Mouse (Mus musculus): ENCODE measurements at regions not wholly inside any gene's neighbourhood (a gene's known extent, or its start where the extent isn't known, plus 50 kb on each side); places are given as distances from the start of the nearest gene placed in this dataset.
A peak's percentile ranks its signal among the peaks of the same experiment; 100 is the strongest.

DNA sequence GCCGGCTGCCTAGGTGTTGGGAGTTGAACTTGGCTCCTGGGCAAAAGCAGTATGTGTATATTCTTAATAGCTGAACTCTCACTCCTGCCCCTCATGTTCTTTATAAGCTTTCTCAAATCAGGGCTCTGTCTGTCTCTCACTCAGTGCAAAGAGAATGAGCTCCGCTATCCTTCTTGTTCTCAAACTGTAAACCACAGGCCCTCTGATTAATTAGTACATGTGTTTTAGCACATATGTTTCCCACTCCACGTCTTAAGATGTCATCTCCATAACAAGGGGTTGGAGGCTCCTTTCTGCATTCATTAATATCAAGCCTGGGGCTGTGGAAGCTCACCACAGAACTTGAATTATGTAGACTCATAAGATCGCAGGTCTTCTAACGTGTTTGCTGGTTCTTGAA, 104.7 kb downstream of the Nsun3 start:
- H3K4me3 ChIP-seq (ENCODE audit: low read depth, low read length), result no peak overlapping the region
- ATAC-seq (peak; percentile 50), DNase-seq (ENCODE audit: low spot score) (peak; percentile 73)
- H3K36me3 ChIP-seq (ENCODE audit: control insufficient read depth, insufficient read depth, low read length), result no peaks in the 10 kb centered on the region
- no peaks in the 10 kb centered on the region for H3K27me3 ChIP-seq (replicated peaks; ENCODE audit: control insufficient read depth, insufficient read depth, low read length)
- H3K9me3 ChIP-seq (replicated peaks; ENCODE audit: control insufficient read depth, low read length), result no peaks in the 10 kb centered on the region
- H3K4me2 ChIP-seq (ENCODE audit: low read length), result no peak overlapping the region
- H3K27ac ChIP-seq (ENCODE audit: low read depth, low read length), result no peak overlapping the region; the same call in 1 of the 2 replicates
- WGBS, result 45% methylated on average over 5 of the region's 5 CpGs
- H3K4me1 ChIP-seq (ENCODE audit: control insufficient read depth, insufficient read depth, low read length), result no peaks in the 10 kb centered on the region
- no peak overlapping the region for H3K9ac ChIP-seq (ENCODE audit: low read length)

DNA sequence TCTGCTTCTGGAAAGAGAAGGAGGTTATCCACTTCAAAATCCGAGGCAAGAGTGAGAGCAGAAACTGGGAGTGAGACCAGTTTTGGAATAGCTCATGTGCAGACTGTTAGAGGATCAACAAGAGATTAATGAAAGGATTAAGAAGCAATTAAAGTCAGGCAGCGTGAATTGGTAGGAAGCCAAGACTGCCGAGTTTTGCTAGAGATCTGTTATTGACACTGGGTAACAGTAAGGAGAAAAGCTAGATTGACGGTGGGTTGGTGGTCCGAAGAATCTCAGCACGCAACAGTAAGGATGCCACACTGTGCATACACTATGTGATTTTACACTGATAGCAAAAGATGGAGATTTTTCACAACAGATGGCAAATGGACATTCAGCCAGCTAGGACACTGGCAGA, 109.8 kb downstream of the Nsun3 start:
- H3K4me2 ChIP-seq (ENCODE audit: low read length), result no peak overlapping the region
- H3K4me3 ChIP-seq (ENCODE audit: low read depth, low read length), result no peak overlapping the region
- H3K27me3 ChIP-seq (replicated peaks; ENCODE audit: control insufficient read depth, insufficient read depth, low read length), result no peaks in the 10 kb centered on the region
- H3K9ac ChIP-seq (ENCODE audit: low read length), result no peak overlapping the region
- H3K9me3 ChIP-seq (replicated peaks; ENCODE audit: control insufficient read depth, low read length), result no peaks in the 10 kb centered on the region
- peak; percentile 85 for DNase-seq (ENCODE audit: low spot score)
- peak; percentile 93 for ATAC-seq
- 22% methylated on average over 6 of the region's 6 CpGs for WGBS
- H3K4me1 ChIP-seq (ENCODE audit: control insufficient read depth, insufficient read depth, low read length), result no peaks in the 10 kb centered on the region
- no peaks in the 10 kb centered on the region for H3K36me3 ChIP-seq (ENCODE audit: control insufficient read depth, insufficient read depth, low read length)
- H3K27ac ChIP-seq (ENCODE audit: low read depth, low read length), result no peak overlapping the region

DNA sequence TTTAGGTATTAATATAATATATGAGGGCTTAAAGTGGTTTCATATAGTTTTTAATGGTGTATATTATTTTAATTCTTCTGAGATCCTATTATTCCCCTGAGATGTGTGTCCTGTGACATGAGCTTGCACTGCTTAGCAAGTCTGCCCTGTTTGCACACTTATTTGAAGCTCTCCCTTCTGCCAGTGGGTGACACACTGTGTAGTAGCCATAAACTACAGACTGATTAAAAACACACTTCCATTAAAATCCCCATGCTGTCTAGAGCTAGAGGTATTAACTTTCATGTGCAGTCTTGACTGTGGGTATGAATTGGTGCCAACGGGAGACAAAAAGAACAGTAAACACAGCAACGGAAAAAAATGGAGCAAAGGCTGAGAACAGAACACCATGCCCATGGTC, 129.2 kb downstream of the Nsun3 start:
- Histone ChIP-seq H3K27ac (ENCODE audit: low read depth, low read length) (no peak overlapping the region), H3K27me3 (replicated peaks; ENCODE audit: control insufficient read depth, insufficient read depth, low read length) (no peaks in the 10 kb centered on the region), H3K9ac (ENCODE audit: low read length) (no peak overlapping the region), H3K9me3 (replicated peaks; ENCODE audit: control insufficient read depth, low read length) (no peaks in the 10 kb centered on the region), H3K4me2 (ENCODE audit: low read length) (no peak overlapping the region), H3K4me3 (ENCODE audit: low read depth, low read length) (no peak overlapping the region), H3K36me3 (ENCODE audit: control insufficient read depth, insufficient read depth, low read length) (no peaks in the 10 kb centered on the region), H3K4me1 (ENCODE audit: control insufficient read depth, insufficient read depth, low read length) (no peaks in the 10 kb centered on the region)
- DNase-seq (ENCODE audit: low spot score) (no peak), ATAC-seq (no peak)
- WGBS, result 68% methylated on average over 2 of the region's 2 CpGs

DNA sequence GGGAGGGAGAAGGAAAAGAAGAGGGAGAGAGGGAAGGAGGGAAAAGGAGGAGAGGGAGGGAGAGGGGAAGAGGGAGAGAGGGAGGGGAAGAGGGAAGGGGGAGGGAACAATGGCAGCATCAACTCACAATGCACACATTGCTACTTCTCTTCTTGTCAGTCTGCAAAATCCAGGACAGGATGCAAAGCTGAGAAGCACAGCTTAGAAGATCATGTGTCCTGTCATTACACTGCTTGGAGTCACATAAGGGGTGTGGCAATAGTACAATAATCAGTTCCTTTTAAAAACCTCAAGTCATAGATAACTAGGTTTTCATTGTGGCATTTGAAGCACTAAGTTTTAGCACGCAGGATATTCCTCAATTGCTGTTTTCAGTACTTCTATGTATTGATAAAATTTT, 132.2 kb downstream of the Nsun3 start:
- no peak for DNase-seq (ENCODE audit: low spot score)
- Histone ChIP-seq H3K9ac (ENCODE audit: low read length) (no peak overlapping the region), H3K36me3 (ENCODE audit: control insufficient read depth, insufficient read depth, low read length) (no peaks in the 10 kb centered on the region), H3K9me3 (replicated peaks; ENCODE audit: control insufficient read depth, low read length) (no peaks in the 10 kb centered on the region), H3K4me2 (ENCODE audit: low read length) (peak overlapping the region; percentile 29; the same call in 1 of the 2 replicates), H3K27ac (ENCODE audit: low read depth, low read length) (no peak overlapping the region), H3K4me3 (ENCODE audit: low read depth, low read length) (no peak overlapping the region), H3K4me1 (ENCODE audit: control insufficient read depth, insufficient read depth, low read length) (no peaks in the 10 kb centered on the region), H3K27me3 (replicated peaks; ENCODE audit: control insufficient read depth, insufficient read depth, low read length) (no peaks in the 10 kb centered on the region)
- WGBS, result 76% methylated on average over 1 of the region's 1 CpGs
- ATAC-seq, result peak; percentile 47

DNA sequence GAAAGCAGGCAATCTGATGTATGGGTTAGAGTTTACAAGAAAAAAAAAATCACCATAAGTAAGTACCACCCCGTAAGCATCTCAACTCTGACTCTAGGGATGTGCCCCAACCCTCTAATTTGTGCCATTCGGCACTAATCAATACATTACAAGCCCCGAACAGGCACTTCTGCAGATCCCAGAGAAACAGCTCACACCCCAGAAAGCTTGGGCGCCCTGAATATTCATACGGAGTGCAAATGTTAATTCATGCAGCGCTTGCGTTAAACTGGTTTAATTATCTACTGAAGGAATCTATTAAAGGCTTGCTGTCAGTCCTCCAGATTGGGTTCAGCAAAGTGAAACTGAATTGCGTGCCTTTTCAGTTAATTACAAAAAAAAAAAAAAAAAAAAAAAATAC, 132.8 kb downstream of the Nsun3 start:
- H3K4me2 ChIP-seq (ENCODE audit: low read length), result peak overlapping the region; percentile 29
- no peak overlapping the region for H3K9ac ChIP-seq (ENCODE audit: low read length)
- H3K27ac ChIP-seq (ENCODE audit: low read depth, low read length), result no peak overlapping the region
- H3K4me1 ChIP-seq (ENCODE audit: control insufficient read depth, insufficient read depth, low read length), result no peaks in the 10 kb centered on the region
- WGBS, result 6% methylated on average over 8 of the region's 8 CpGs
- no peaks in the 10 kb centered on the region for H3K27me3 ChIP-seq (replicated peaks; ENCODE audit: control insufficient read depth, insufficient read depth, low read length)
- DNase-seq (ENCODE audit: low spot score) (peak; percentile 83), ATAC-seq (peak; percentile 88)
- H3K36me3 ChIP-seq (ENCODE audit: control insufficient read depth, insufficient read depth, low read length), result no peaks in the 10 kb centered on the region
- no peaks in the 10 kb centered on the region for H3K9me3 ChIP-seq (replicated peaks; ENCODE audit: control insufficient read depth, low read length)
- no peak overlapping the region; the same call in 1 of the 2 replicates for H3K4me3 ChIP-seq (ENCODE audit: low read depth, low read length)

DNA sequence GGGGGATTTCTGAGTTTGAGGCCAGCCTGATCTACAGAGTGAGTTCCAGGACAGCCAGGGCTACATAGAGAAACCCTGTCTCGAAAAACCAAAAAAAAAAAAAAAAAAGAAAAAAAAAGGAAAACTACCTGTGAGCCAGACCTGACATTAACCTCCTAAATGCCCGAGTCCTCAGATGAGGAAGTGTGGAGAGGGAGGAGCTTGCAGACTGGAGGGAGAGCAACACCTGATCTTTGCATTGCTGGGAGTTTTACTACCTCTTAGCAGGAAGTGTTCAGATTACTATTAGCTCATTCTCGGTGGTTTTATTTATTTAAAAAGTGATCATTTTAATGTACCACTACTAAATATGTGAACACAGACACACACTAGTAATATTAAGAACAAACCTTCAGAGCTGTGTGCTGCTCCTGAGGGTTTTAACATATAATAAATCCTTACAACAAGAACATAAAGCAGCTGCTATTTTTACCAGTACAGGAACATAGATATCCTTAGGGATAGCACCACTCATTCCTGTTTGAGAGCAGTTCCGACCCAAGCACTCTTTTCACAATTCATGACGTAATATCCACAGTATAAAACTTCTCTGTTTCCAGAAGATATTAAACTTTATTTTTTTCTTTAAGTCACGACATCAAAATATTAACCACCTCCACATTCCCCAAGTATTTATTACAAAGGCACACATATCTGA, 133.7 kb downstream of the Nsun3 start:
- Histone ChIP-seq H3K4me1 (ENCODE audit: control insufficient read depth, insufficient read depth, low read length) (no peaks in the 10 kb centered on the region), H3K9ac (ENCODE audit: low read length) (no peak overlapping the region), H3K4me3 (ENCODE audit: low read depth, low read length) (no peak overlapping the region), H3K27me3 (replicated peaks; ENCODE audit: control insufficient read depth, insufficient read depth, low read length) (no peaks in the 10 kb centered on the region), H3K27ac (ENCODE audit: low read depth, low read length) (no peak overlapping the region), H3K36me3 (ENCODE audit: control insufficient read depth, insufficient read depth, low read length) (no peaks in the 10 kb centered on the region), H3K4me2 (ENCODE audit: low read length) (no peak overlapping the region), H3K9me3 (replicated peaks; ENCODE audit: control insufficient read depth, low read length) (no peaks in the 10 kb centered on the region)
- DNase-seq (ENCODE audit: low spot score) (no peak), ATAC-seq (no peak)
- WGBS, result 84% methylated on average over 6 of the region's 6 CpGs

DNA sequence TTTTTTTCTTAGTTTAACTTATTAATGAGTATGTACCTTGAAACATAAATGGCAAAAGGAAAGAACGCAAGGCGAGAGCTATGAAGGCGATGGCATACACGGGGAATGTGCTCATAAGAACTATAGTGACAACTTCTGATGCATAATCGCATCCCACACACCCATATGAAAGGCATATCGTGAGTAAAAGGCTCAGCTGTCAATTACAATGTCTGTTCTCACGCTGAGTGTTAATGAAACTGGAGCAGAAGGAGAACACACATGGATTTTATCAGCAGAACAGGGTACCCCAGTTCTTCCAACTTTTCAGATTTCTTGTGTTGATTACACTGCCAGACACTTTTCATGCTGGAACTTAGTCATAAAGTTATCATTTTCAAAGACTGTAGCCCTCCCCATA, 135.8 kb downstream of the Nsun3 start:
- ATAC-seq (no peak), DNase-seq (ENCODE audit: low spot score) (peak; percentile 47)
- Histone ChIP-seq H3K4me3 (ENCODE audit: low read depth, low read length) (no peak overlapping the region), H3K9me3 (replicated peaks; ENCODE audit: control insufficient read depth, low read length) (no peaks in the 10 kb centered on the region), H3K4me2 (ENCODE audit: low read length) (no peak overlapping the region), H3K36me3 (ENCODE audit: control insufficient read depth, insufficient read depth, low read length) (no peaks in the 10 kb centered on the region), H3K27ac (ENCODE audit: low read depth, low read length) (no peak overlapping the region), H3K9ac (ENCODE audit: low read length) (no peak overlapping the region), H3K4me1 (ENCODE audit: control insufficient read depth, insufficient read depth, low read length) (no peaks in the 10 kb centered on the region), H3K27me3 (replicated peaks; ENCODE audit: control insufficient read depth, insufficient read depth, low read length) (no peaks in the 10 kb centered on the region)
- WGBS, result 70% methylated on average over 7 of the region's 7 CpGs

DNA sequence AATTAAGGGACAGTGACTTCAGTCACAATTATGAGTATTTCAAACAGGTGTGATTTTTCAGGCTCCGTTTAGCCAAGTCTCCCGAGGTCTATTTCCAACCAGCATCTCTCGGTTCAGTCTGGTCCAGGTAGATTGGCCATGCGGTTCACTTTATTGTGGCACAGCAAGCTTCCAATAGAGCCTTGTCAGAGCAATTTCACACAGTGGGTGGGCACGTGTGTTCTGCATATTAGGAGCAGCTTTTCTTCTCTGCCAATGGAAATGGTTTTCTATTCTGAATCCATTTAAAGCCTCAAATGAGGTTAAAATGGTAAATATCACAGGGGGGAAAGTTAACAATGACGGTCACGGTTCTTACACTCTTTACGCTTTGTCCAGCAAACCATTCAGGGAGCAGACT, 138.3 kb downstream of the Nsun3 start:
- Histone ChIP-seq H3K4me3 (ENCODE audit: low read depth, low read length) (no peak overlapping the region), H3K9ac (ENCODE audit: low read length) (no peak overlapping the region), H3K27ac (ENCODE audit: low read depth, low read length) (no peak overlapping the region), H3K27me3 (replicated peaks; ENCODE audit: control insufficient read depth, insufficient read depth, low read length) (no peaks in the 10 kb centered on the region), H3K4me2 (ENCODE audit: low read length) (no peak overlapping the region), H3K9me3 (replicated peaks; ENCODE audit: control insufficient read depth, low read length) (no peaks in the 10 kb centered on the region), H3K4me1 (ENCODE audit: control insufficient read depth, insufficient read depth, low read length) (no peaks in the 10 kb centered on the region), H3K36me3 (ENCODE audit: control insufficient read depth, insufficient read depth, low read length) (no peaks in the 10 kb centered on the region)
- DNase-seq (ENCODE audit: low spot score) (no peak), ATAC-seq (no peak)
- 62% methylated on average over 8 of the region's 8 CpGs for WGBS

DNA sequence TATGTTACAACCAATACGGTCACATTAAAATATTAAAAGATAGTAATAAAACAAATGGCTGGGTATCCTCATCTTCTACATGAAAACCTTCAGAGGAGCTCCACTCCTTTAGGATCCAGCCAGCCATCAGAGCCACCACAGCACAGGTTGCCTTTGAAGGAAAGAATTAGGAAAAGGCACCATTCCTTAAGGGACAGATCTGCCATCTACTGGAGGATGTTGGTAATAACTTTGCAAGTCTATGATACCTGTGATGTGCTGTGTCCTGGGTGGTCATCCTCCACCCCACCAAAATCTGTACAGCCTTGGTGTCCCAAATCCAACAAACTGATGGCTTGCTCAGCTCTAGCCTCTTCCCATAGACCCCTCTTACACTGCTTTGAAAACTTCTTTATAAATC, 140.5 kb downstream of the Nsun3 start:
- ATAC-seq, result peak; percentile 55; the same call in 1 of the 2 replicates
- Histone ChIP-seq H3K27ac (ENCODE audit: low read depth, low read length) (no peak overlapping the region), H3K4me2 (ENCODE audit: low read length) (no peak overlapping the region), H3K27me3 (replicated peaks; ENCODE audit: control insufficient read depth, insufficient read depth, low read length) (no peaks in the 10 kb centered on the region), H3K9me3 (replicated peaks; ENCODE audit: control insufficient read depth, low read length) (no peaks in the 10 kb centered on the region), H3K36me3 (ENCODE audit: control insufficient read depth, insufficient read depth, low read length) (no peaks in the 10 kb centered on the region), H3K4me1 (ENCODE audit: control insufficient read depth, insufficient read depth, low read length) (no peaks in the 10 kb centered on the region), H3K4me3 (ENCODE audit: low read depth, low read length) (no peak overlapping the region), H3K9ac (ENCODE audit: low read length) (no peak overlapping the region)
- WGBS, result 89% methylated on average over 1 of the region's 1 CpGs
- DNase-seq (ENCODE audit: low spot score), result peak; percentile 59
